Mouse (Mus musculus): ENCODE measurements around the gene Asb16. TPM values are rescaled to one million over a fixed set of nuclear protein-coding genes. Genes with fewer than 3 reads are reported as not detected.

The Asb16 gene
- polyA plus RNA-seq, 1 experiment = not detected

DNA sequence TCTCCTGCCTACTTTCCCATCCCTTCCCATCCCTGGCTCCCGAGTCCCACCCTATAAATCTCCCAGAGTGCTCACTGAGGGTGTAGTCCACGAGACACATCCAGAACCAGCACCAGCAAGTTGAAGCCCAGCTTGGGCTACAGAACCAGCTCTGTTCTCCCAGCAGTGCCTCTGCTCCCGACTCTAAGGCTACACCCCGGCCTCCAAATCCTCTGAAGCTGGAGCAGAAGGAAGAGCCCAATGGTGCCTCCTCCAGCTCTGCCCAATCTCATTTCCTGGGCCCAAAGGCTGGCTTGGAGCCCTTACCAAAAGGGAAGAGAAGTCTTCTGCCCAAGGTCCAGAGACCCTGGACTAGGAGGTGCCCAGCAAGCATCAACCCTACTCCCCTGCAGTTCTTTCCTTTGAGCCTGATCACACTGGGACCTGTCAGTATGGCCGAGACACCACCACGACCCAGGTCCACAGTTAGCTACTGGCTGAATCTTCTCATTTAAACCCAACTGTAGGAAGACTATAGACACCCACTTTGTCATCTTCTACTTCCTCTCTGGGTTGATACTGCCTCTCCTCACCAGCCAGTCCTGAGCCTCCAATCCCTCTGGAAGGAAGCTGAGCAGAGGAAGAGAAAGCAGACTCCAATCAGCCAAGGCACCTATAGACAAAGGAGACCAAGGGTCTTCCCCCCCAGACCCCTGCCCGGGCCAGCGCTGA, 47.1 kb upstream of the Asb16 start:
- Histone ChIP-seq H3K27me3 (ENCODE audit: control insufficient read depth, insufficient read depth, insufficient read length) (no peaks in the 10 kb centered on the region), H3ac (ENCODE audit: control insufficient read depth, insufficient read length, low read depth) (no peak overlapping the region), H3K36me3 (ENCODE audit: control insufficient read depth, insufficient read depth) (no peaks in the 10 kb centered on the region), H3K79me3 (ENCODE audit: low read depth) (peaks cover 14% of the 10 kb centered on the region), H3K4me3 (ENCODE audit: insufficient read depth, poor library complexity, severe bottlenecking) (no peak overlapping the region), H3K79me2 (ENCODE audit: control insufficient read depth, insufficient read depth) (peaks cover 19% of the 10 kb centered on the region)
- no peak for TF ChIP-seq USF1 (IDR thresholded peaks at IDR 0.05; ENCODE audit: low read depth)
- no peak for TF ChIP-seq MAX (IDR thresholded peaks at IDR 0.05)
- TF ChIP-seq CTCF (IDR thresholded peaks at IDR 0.05; ENCODE audit: control insufficient read depth, insufficient read depth, insufficient read length) = no peak
- no peak for TF ChIP-seq MYOG (IDR thresholded peaks at IDR 0.05; ENCODE audit: control insufficient read depth, extremely low read depth, insufficient read length)
- TF ChIP-seq CEBPB (IDR thresholded peaks at IDR 0.05; ENCODE audit: low read depth) = no peak
- no peak for TF ChIP-seq MYOD1 (IDR thresholded peaks at IDR 0.05; ENCODE audit: control insufficient read depth, insufficient read length, low read depth)
- TF ChIP-seq FOSL1 (IDR thresholded peaks at IDR 0.05; ENCODE audit: insufficient read depth, low read length, poor library complexity, severe bottlenecking) = no peak

DNA sequence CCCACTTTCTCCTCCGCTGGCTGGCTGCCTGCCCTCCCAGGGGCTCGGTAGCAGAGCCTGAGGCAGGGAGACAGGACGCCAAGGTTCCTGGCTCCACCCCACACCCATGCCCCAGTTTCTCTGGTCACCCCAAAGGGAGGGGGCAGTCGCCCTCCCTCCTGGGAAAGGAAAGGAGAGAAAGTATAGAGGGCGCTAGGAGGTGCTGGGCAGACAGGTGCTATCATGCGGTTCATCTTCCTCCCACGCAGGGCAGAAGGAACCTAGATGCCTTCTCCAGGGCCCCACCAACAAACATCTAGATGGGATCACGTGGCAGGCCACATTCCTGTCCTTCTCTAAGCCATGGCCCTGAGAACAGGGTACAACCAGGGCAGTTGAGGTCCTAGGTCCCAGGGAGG, 46.6 kb upstream of the Asb16 start:
- H3K79me2 ChIP-seq (ENCODE audit: control insufficient read depth, insufficient read depth) = peaks cover 17% of the 10 kb centered on the region
- no peak overlapping the region for H3K4me3 ChIP-seq (ENCODE audit: insufficient read depth, poor library complexity, severe bottlenecking)
- no peak for TF ChIP-seq CTCF (IDR thresholded peaks at IDR 0.05; ENCODE audit: control insufficient read depth, insufficient read depth, insufficient read length)
- TF ChIP-seq USF1 (IDR thresholded peaks at IDR 0.05; ENCODE audit: low read depth) = no peak
- TF ChIP-seq CEBPB (IDR thresholded peaks at IDR 0.05; ENCODE audit: low read depth) = no peak
- TF ChIP-seq FOSL1 (IDR thresholded peaks at IDR 0.05; ENCODE audit: insufficient read depth, low read length, poor library complexity, severe bottlenecking) = no peak
- no peak for TF ChIP-seq MYOD1 (IDR thresholded peaks at IDR 0.05; ENCODE audit: control insufficient read depth, insufficient read length, low read depth)
- no peak overlapping the region for H3ac ChIP-seq (ENCODE audit: control insufficient read depth, insufficient read length, low read depth)
- no peaks in the 10 kb centered on the region for H3K36me3 ChIP-seq (ENCODE audit: control insufficient read depth, insufficient read depth)
- peaks cover 14% of the 10 kb centered on the region for H3K79me3 ChIP-seq (ENCODE audit: low read depth)
- H3K27me3 ChIP-seq (ENCODE audit: control insufficient read depth, insufficient read depth, insufficient read length) = no peaks in the 10 kb centered on the region

DNA sequence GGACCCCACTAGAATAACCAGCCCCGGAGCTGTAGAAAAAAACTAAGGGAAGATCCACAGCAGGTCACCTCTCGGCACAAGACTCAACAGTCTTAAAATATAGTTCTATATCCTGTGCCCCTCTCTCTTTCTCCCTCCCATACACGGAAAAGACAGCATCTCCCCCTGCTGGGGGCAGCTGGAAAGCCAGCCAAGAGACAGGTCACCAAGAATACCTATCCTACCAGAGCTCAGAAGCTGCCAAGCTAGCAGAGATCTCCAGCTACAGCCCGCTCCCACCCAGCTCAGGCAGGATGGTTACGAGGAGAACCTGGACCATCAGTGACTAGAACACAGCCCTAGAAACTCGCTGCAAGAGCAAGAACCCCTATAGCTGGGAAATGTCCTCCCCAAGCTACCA, 45.4 kb upstream of the Asb16 start:
- H3ac ChIP-seq (ENCODE audit: control insufficient read depth, insufficient read length, low read depth) = no peak overlapping the region

DNA sequence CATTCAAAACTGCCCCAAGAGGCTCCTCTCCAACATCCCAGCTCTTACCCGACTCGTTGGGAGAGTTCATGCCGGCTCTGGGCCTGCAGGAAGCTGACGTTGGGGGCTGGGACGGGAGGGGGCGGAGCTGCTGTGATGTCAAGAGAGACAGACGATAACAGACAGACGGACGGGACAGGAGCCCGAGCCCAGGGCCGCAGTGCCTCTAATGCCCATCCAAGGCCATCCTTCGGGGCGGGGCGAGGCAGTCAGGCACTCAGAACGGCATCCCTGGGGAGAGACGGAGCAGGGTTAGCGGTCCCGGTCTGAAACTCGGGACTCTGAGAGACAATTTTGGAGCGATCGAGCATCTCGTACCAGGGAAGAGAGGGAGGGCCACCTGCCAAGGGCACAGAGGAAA, 43.9 kb upstream of the Asb16 start:
- no peaks in the 10 kb centered on the region for H3K27me3 ChIP-seq (ENCODE audit: control insufficient read depth, insufficient read depth, insufficient read length)
- H3K36me3 ChIP-seq (ENCODE audit: control insufficient read depth, insufficient read depth) = no peaks in the 10 kb centered on the region
- no peak overlapping the region for H3K4me3 ChIP-seq (ENCODE audit: insufficient read depth, poor library complexity, severe bottlenecking)

More for the DNA sequence above, 45.4 kb upstream of the Asb16 start:
- Histone ChIP-seq H3K27me3 (ENCODE audit: control insufficient read depth, insufficient read depth, insufficient read length) (no peaks in the 10 kb centered on the region), H3K4me3 (ENCODE audit: insufficient read depth, poor library complexity, severe bottlenecking) (no peak overlapping the region), H3K79me2 (ENCODE audit: control insufficient read depth, insufficient read depth) (peaks cover 5% of the 10 kb centered on the region), H3K79me3 (ENCODE audit: low read depth) (peaks cover 5% of the 10 kb centered on the region), H3K36me3 (ENCODE audit: control insufficient read depth, insufficient read depth) (no peaks in the 10 kb centered on the region)
- peak; percentile 44 for TF ChIP-seq CTCF (IDR thresholded peaks at IDR 0.05; ENCODE audit: control insufficient read depth, insufficient read depth, insufficient read length)
- TF ChIP-seq MYOG (IDR thresholded peaks at IDR 0.05; ENCODE audit: control insufficient read depth, extremely low read depth, insufficient read length) = no peak
- no peak for TF ChIP-seq MYOD1 (IDR thresholded peaks at IDR 0.05; ENCODE audit: control insufficient read depth, insufficient read length, low read depth)
- TF ChIP-seq USF1 (IDR thresholded peaks at IDR 0.05; ENCODE audit: low read depth) = no peak
- no peak for TF ChIP-seq CEBPB (IDR thresholded peaks at IDR 0.05; ENCODE audit: low read depth)
- no peak for TF ChIP-seq FOSL1 (IDR thresholded peaks at IDR 0.05; ENCODE audit: insufficient read depth, low read length, poor library complexity, severe bottlenecking)

DNA sequence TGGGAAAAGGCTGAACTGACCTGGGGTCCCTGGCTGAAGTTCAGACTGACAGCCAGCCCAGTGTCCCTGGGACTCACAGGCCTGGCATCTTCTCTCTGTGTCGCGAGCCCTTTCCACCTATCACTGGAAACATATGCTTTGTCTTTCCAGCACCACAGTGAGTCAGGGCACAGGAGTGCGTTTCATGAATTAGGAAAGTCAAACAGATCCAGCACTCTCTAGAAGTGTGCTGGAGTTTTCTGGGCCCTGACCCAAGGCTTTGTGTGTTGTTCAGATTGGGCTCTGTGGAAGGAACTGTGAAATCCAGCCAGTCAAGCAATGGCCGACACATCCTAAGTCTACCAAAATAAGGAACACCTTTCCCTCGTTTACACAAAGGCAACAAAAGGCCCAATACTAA, 43.3 kb upstream of the Asb16 start:
- H3K79me3 ChIP-seq (ENCODE audit: low read depth) = peaks cover 2% of the 10 kb centered on the region
- H3K27me3 ChIP-seq (ENCODE audit: control insufficient read depth, insufficient read depth, insufficient read length) = no peaks in the 10 kb centered on the region
- no peak for TF ChIP-seq MYOG (IDR thresholded peaks at IDR 0.05; ENCODE audit: control insufficient read depth, extremely low read depth, insufficient read length)
- no peak for TF ChIP-seq CTCF (IDR thresholded peaks at IDR 0.05; ENCODE audit: control insufficient read depth, insufficient read depth, insufficient read length)
- TF ChIP-seq FOSL1 (IDR thresholded peaks at IDR 0.05; ENCODE audit: insufficient read depth, low read length, poor library complexity, severe bottlenecking) = no peak
- no peak for TF ChIP-seq MYOD1 (IDR thresholded peaks at IDR 0.05; ENCODE audit: control insufficient read depth, insufficient read length, low read depth)
- TF ChIP-seq USF1 (IDR thresholded peaks at IDR 0.05; ENCODE audit: low read depth) = no peak
- TF ChIP-seq CEBPB (IDR thresholded peaks at IDR 0.05; ENCODE audit: low read depth) = no peak
- no peak for TF ChIP-seq MAX (IDR thresholded peaks at IDR 0.05)
- H3K4me3 ChIP-seq (ENCODE audit: insufficient read depth, poor library complexity, severe bottlenecking) = no peak overlapping the region
- H3K79me2 ChIP-seq (ENCODE audit: control insufficient read depth, insufficient read depth) = no peaks in the 10 kb centered on the region
- no peaks in the 10 kb centered on the region for H3K36me3 ChIP-seq (ENCODE audit: control insufficient read depth, insufficient read depth)
- no peak overlapping the region for H3ac ChIP-seq (ENCODE audit: control insufficient read depth, insufficient read length, low read depth)

More for the DNA sequence above, 43.9 kb upstream of the Asb16 start:
- TF ChIP-seq CEBPB (IDR thresholded peaks at IDR 0.05; ENCODE audit: low read depth) = no peak
- no peak for TF ChIP-seq MYOG (IDR thresholded peaks at IDR 0.05; ENCODE audit: control insufficient read depth, extremely low read depth, insufficient read length)
- no peak for TF ChIP-seq MYOD1 (IDR thresholded peaks at IDR 0.05; ENCODE audit: control insufficient read depth, insufficient read length, low read depth)
- no peak for TF ChIP-seq FOSL1 (IDR thresholded peaks at IDR 0.05; ENCODE audit: insufficient read depth, low read length, poor library complexity, severe bottlenecking)
- no peak for TF ChIP-seq CTCF (IDR thresholded peaks at IDR 0.05; ENCODE audit: control insufficient read depth, insufficient read depth, insufficient read length)
- TF ChIP-seq USF1 (IDR thresholded peaks at IDR 0.05; ENCODE audit: low read depth) = no peak
- TF ChIP-seq MAX (IDR thresholded peaks at IDR 0.05) = no peak
- no peaks in the 10 kb centered on the region for H3K79me2 ChIP-seq (ENCODE audit: control insufficient read depth, insufficient read depth)
- peak overlapping the region; percentile 8 for H3ac ChIP-seq (ENCODE audit: control insufficient read depth, insufficient read length, low read depth)
- peaks cover 2% of the 10 kb centered on the region for H3K79me3 ChIP-seq (ENCODE audit: low read depth)
